Mouse (Mus musculus) activated CD4-positive, CD25-positive, alpha-beta regulatory T cell (primary cell): ENCODE data around the gene Olfr286. TPM values are rescaled to one million over a fixed set of nuclear protein-coding genes. Genes with fewer than 3 reads are reported as not detected.

Experiments
- polyA plus RNA-seq, 2 experiments: library from polyadenylated mRNA; unstranded; fragments of 100-300 nt; shearing (Covaris generic); gene quantifications; one replicate each; pipeline ENCODE4 v1.2.1; 2017

Olfr286 gene
- polyA plus RNA-seq, result under 1 TPM in 1 of 2 experiments, not detected in 1; 0.33 TPM

GRCm38 (mm10) chr15:98234350-98234749 is at the start of gene Olfr286:
Gene Olfr286, minus strand, starts transcription at chr15:98234450.

GRCm38 (mm10) chr15:98257193-98257592 is 22.9 kb upstream of the Olfr286 start, which contains the start of gene H1fnt:
Gene H1fnt, minus strand, starts transcription at chr15:98257293.

GRCm38 (mm10) chr15:98220877-98221276 is 13.4 kb downstream of the Olfr286 start, which contains the start of the genes Gm44579 and Olfr287:
Gene Gm44579, minus strand, starts transcription at chr15:98220977.
Gene Olfr287, minus strand, starts transcription at chr15:98221056.

GRCm38 (mm10) chr15:98195442-98195841 is 38.8 kb downstream of the Olfr286 start, which contains the start of gene Olfr288:
Gene Olfr288, minus strand, starts transcription at chr15:98195542.

Other genes starting within 250 kb of the Olfr286 start
- gene Col2a1, start 229.8 kb downstream of the Olfr286 start, polyA plus RNA-seq, result under 1 TPM in 1 of 2 experiments, not detected in 1; 0.11 TPM
- 10 to 100 TPM in 1 of 2 experiments, 1 to 10 TPM in 1; 9.0 to 13.0 TPM for gene Pfkm, start 141.9 kb downstream of the Olfr286 start, polyA plus RNA-seq
- 10 to 100 TPM; 42.2 to 54.6 TPM for gene Senp1, start 140.7 kb downstream of the Olfr286 start, polyA plus RNA-seq
- 10 to 100 TPM; 38.4 to 41.8 TPM for gene Asb8, start 68.8 kb downstream of the Olfr286 start, polyA plus RNA-seq
- gene Ccdc184, start 67.3 kb downstream of the Olfr286 start, polyA plus RNA-seq, result under 1 TPM; 0.07 to 0.57 TPM
- not detected for gene Olfr288, start 38.9 kb downstream of the Olfr286 start, polyA plus RNA-seq
- gene Gm44579, start 13.5 kb downstream of the Olfr286 start, polyA plus RNA-seq, result under 1 TPM in 1 of 2 experiments, not detected in 1; 0.16 TPM
- gene Olfr287, start 13.4 kb downstream of the Olfr286 start, polyA plus RNA-seq, result not detected
- under 1 TPM in 1 of 2 experiments, not detected in 1; 0.14 TPM for gene H1fnt, start 22.8 kb upstream of the Olfr286 start, polyA plus RNA-seq
- under 1 TPM in 1 of 2 experiments, not detected in 1; 0.39 TPM for gene Zfp641, start 61.7 kb upstream of the Olfr286 start, polyA plus RNA-seq
- gene Olfr285, start 82.9 kb upstream of the Olfr286 start, polyA plus RNA-seq, result not detected
- under 1 TPM in 1 of 2 experiments, not detected in 1; 0.29 TPM for gene Olfr284, start 106.5 kb upstream of the Olfr286 start, polyA plus RNA-seq
- gene Olfr283, start 146.5 kb upstream of the Olfr286 start, polyA plus RNA-seq, result not detected
- not detected for gene Olfr282, start 196.8 kb upstream of the Olfr286 start, polyA plus RNA-seq
- gene Olfr281, start 218.1 kb upstream of the Olfr286 start, polyA plus RNA-seq, result under 1 TPM in 1 of 2 experiments, not detected in 1; 0.53 TPM
- not detected for gene OR5BS1P, start 235.4 kb upstream of the Olfr286 start, polyA plus RNA-seq
- under 1 TPM in 1 of 2 experiments, not detected in 1; 0.50 TPM for gene Lalba, start 248.3 kb upstream of the Olfr286 start, polyA plus RNA-seq